Mouse (Mus musculus): Measurements from ENCODE around the gene Hyou1. TPM values are rescaled to one million over a fixed set of nuclear protein-coding genes. Genes with fewer than 3 reads are reported as not detected.
"Not testable (repeated sequence)": the region's sequence is repeated elsewhere in the genome, so short reads cannot be mapped to it uniquely, and the experiment has no call there.

The Hyou1 gene
- 23.2 and 45.2 TPM in 2 replicates for polyA plus RNA-seq (2014; fragmentation: Nextera tagmentation; extraction: Ambion mirVana)

GRCm38 (mm10) chr9:44379054-44379834, at the start of gene Hyou1:
Hyou1 (plus strand) TSS chr9:44379490.
- Histone ChIP-seq H3K9me3 (ENCODE audit: control insufficient read depth, low read length) (no peaks in the 10 kb centered on the region), H3K27me3 (ENCODE audit: control insufficient read depth, insufficient read depth, low read length) (no peaks in the 10 kb centered on the region), H3K27ac (ENCODE audit: low read depth, low read length) (peak within 1 kb of the TSS; percentile 76), H3K4me1 (ENCODE audit: control insufficient read depth, insufficient read depth, low read length) (peaks cover 16% of the 10 kb centered on the region; the same call in 1 of the 2 replicates), H3K4me2 (replicated peaks; ENCODE audit: low read depth, low read length) (peak within 1 kb of the TSS; percentile 76), H3K36me3 (ENCODE audit: control insufficient read depth, insufficient read depth, low read length) (peaks cover 37% of the 10 kb centered on the region), H3K4me3 (ENCODE audit: low read length) (peak within 1 kb of the TSS; percentile 69), H3K9ac (ENCODE audit: low read depth, low read length) (peak within 1 kb of the TSS; percentile 84)
- WGBS, result under 1% methylated on average over 83 of the region's 83 CpGs
- peak; percentile 98 for ATAC-seq (ENCODE audit: low FRiP score, low TSS enrichment)

GRCm38 (mm10) chr9:44330736-44331135, 48.6 kb upstream of the Hyou1 start:
- no peak overlapping the region for H3K4me3 ChIP-seq (ENCODE audit: low read length)
- H3K4me2 ChIP-seq (replicated peaks; ENCODE audit: low read depth, low read length), result no peak overlapping the region
- H3K36me3 ChIP-seq (ENCODE audit: control insufficient read depth, insufficient read depth, low read length), result peaks cover 48% of the 10 kb centered on the region
- 93% methylated on average over 6 of the region's 6 CpGs for whole genome bisulfite sequencing
- ATAC-seq (ENCODE audit: low FRiP score, low TSS enrichment), result no peak
- no peaks in the 10 kb centered on the region for H3K27me3 ChIP-seq (ENCODE audit: control insufficient read depth, insufficient read depth, low read length)
- peaks cover 9% of the 10 kb centered on the region for H3K4me1 ChIP-seq (ENCODE audit: control insufficient read depth, insufficient read depth, low read length)
- no peaks in the 10 kb centered on the region for H3K9me3 ChIP-seq (ENCODE audit: control insufficient read depth, low read length)
- no peak overlapping the region for H3K9ac ChIP-seq (ENCODE audit: low read depth, low read length)
- H3K27ac ChIP-seq (ENCODE audit: low read depth, low read length), result no peak overlapping the region

- no peak for ATAC-seq (ENCODE audit: low FRiP score, low TSS enrichment)
- no peak overlapping the region for H3K4me2 ChIP-seq (replicated peaks; ENCODE audit: low read depth, low read length)
- WGBS, result 96% methylated on average over 13 of the region's 13 CpGs
- H3K9ac ChIP-seq (ENCODE audit: low read depth, low read length), result no peak overlapping the region
- peaks cover 63% of the 10 kb centered on the region for H3K36me3 ChIP-seq (ENCODE audit: control insufficient read depth, insufficient read depth, low read length)
- H3K9me3 ChIP-seq (ENCODE audit: control insufficient read depth, low read length), result no peaks in the 10 kb centered on the region
- H3K27ac ChIP-seq (ENCODE audit: low read depth, low read length), result no peak overlapping the region
- H3K4me3 ChIP-seq (ENCODE audit: low read length), result no peak overlapping the region
- H3K4me1 ChIP-seq (ENCODE audit: control insufficient read depth, insufficient read depth, low read length), result peaks cover 15% of the 10 kb centered on the region
- no peaks in the 10 kb centered on the region for H3K27me3 ChIP-seq (ENCODE audit: control insufficient read depth, insufficient read depth, low read length)
Measured at GRCm38 (mm10) chr9:44332918-44333638, 46.2 kb upstream of the Hyou1 start.

GRCm38 (mm10) chr9:44334396-44335330, 44.6 kb upstream of the Hyou1 start, which contains the start of gene H2afx:
H2afx (plus strand) TSS chr9:44334694.
- Histone ChIP-seq H3K9me3 (ENCODE audit: control insufficient read depth, low read length) (no peaks in the 10 kb centered on the region), H3K27me3 (ENCODE audit: control insufficient read depth, insufficient read depth, low read length) (no peaks in the 10 kb centered on the region), H3K9ac (ENCODE audit: low read depth, low read length) (peak within 1 kb of the TSS; percentile 90), H3K4me1 (ENCODE audit: control insufficient read depth, insufficient read depth, low read length) (peaks cover 14% of the 10 kb centered on the region), H3K36me3 (ENCODE audit: control insufficient read depth, insufficient read depth, low read length) (peaks cover 66% of the 10 kb centered on the region), H3K27ac (ENCODE audit: low read depth, low read length) (peak within 1 kb of the TSS; percentile 88), H3K4me2 (replicated peaks; ENCODE audit: low read depth, low read length) (peak within 1 kb of the TSS; percentile 38), H3K4me3 (ENCODE audit: low read length) (peak within 1 kb of the TSS; percentile 66)
- ATAC-seq (ENCODE audit: low FRiP score, low TSS enrichment), result peak; percentile 95
- under 1% methylated on average over 86 of the region's 91 CpGs for WGBS

- Histone ChIP-seq H3K4me1 (ENCODE audit: control insufficient read depth, insufficient read depth, low read length) (peaks cover 14% of the 10 kb centered on the region), H3K27ac (ENCODE audit: low read depth, low read length) (peak overlapping the region; percentile 88), H3K4me2 (replicated peaks; ENCODE audit: low read depth, low read length) (peak overlapping the region; percentile 38), H3K4me3 (ENCODE audit: low read length) (peak overlapping the region; percentile 66), H3K36me3 (ENCODE audit: control insufficient read depth, insufficient read depth, low read length) (peaks cover 64% of the 10 kb centered on the region), H3K9me3 (ENCODE audit: control insufficient read depth, low read length) (no peaks in the 10 kb centered on the region), H3K9ac (ENCODE audit: low read depth, low read length) (peak overlapping the region; percentile 90), H3K27me3 (ENCODE audit: control insufficient read depth, insufficient read depth, low read length) (no peaks in the 10 kb centered on the region)
- ATAC-seq (ENCODE audit: low FRiP score, low TSS enrichment), result peak; percentile 8
- 0% methylated on average over 48 of the region's 50 CpGs for WGBS
Measured at GRCm38 (mm10) chr9:44335331-44336092, 43.8 kb upstream of the Hyou1 start.

GRCm38 (mm10) chr9:44336093-44336406, 43.2 kb upstream of the Hyou1 start:
- peak overlapping the region; percentile 38 for H3K4me2 ChIP-seq (replicated peaks; ENCODE audit: low read depth, low read length)
- peak overlapping the region; percentile 66 for H3K4me3 ChIP-seq (ENCODE audit: low read length)
- ATAC-seq (ENCODE audit: low FRiP score, low TSS enrichment), result no peak
- peaks cover 64% of the 10 kb centered on the region for H3K36me3 ChIP-seq (ENCODE audit: control insufficient read depth, insufficient read depth, low read length)
- peak overlapping the region; percentile 90 for H3K9ac ChIP-seq (ENCODE audit: low read depth, low read length)
- H3K27me3 ChIP-seq (ENCODE audit: control insufficient read depth, insufficient read depth, low read length), result no peaks in the 10 kb centered on the region
- no peaks in the 10 kb centered on the region for H3K9me3 ChIP-seq (ENCODE audit: control insufficient read depth, low read length)
- 3% methylated on average over 5 of the region's 5 CpGs for WGBS
- no peak overlapping the region for H3K27ac ChIP-seq (ENCODE audit: low read depth, low read length)
- peaks cover 14% of the 10 kb centered on the region for H3K4me1 ChIP-seq (ENCODE audit: control insufficient read depth, insufficient read depth, low read length)

GRCm38 (mm10) chr9:44336513-44336912, 42.8 kb upstream of the Hyou1 start:
- peaks cover 60% of the 10 kb centered on the region for H3K36me3 ChIP-seq (ENCODE audit: control insufficient read depth, insufficient read depth, low read length)
- not testable (repeated sequence) for H3K27me3 ChIP-seq (ENCODE audit: control insufficient read depth, insufficient read depth, low read length); ATAC-seq (ENCODE audit: low FRiP score, low TSS enrichment); H3K9me3 ChIP-seq (ENCODE audit: control insufficient read depth, low read length)
- H3K9ac ChIP-seq (ENCODE audit: low read depth, low read length), result peak overlapping the region; percentile 90
- peaks cover 14% of the 10 kb centered on the region for H3K4me1 ChIP-seq (ENCODE audit: control insufficient read depth, insufficient read depth, low read length)
- WGBS, result 25% methylated on average over 4 of the region's 4 CpGs
- peak overlapping the region; percentile 66 for H3K4me3 ChIP-seq (ENCODE audit: low read length)
- H3K27ac ChIP-seq (ENCODE audit: low read depth, low read length), result peak overlapping the region; percentile 24; the same call in 1 of the 2 replicates
- peak overlapping the region; percentile 38 for H3K4me2 ChIP-seq (replicated peaks; ENCODE audit: low read depth, low read length)

GRCm38 (mm10) chr9:44336964-44337363, 42.3 kb upstream of the Hyou1 start:
- no peak for ATAC-seq (ENCODE audit: low FRiP score, low TSS enrichment)
- H3K9ac ChIP-seq (ENCODE audit: low read depth, low read length), result peak overlapping the region; percentile 90
- peak overlapping the region; percentile 38 for H3K4me2 ChIP-seq (replicated peaks; ENCODE audit: low read depth, low read length)
- WGBS, result 72% methylated on average over 3 of the region's 3 CpGs
- H3K4me1 ChIP-seq (ENCODE audit: control insufficient read depth, insufficient read depth, low read length), result peaks cover 14% of the 10 kb centered on the region
- H3K27me3 ChIP-seq (ENCODE audit: control insufficient read depth, insufficient read depth, low read length), result no peaks in the 10 kb centered on the region
- peaks cover 56% of the 10 kb centered on the region for H3K36me3 ChIP-seq (ENCODE audit: control insufficient read depth, insufficient read depth, low read length)
- H3K27ac ChIP-seq (ENCODE audit: low read depth, low read length), result peak overlapping the region; percentile 24; the same call in 1 of the 2 replicates
- peak overlapping the region; percentile 66 for H3K4me3 ChIP-seq (ENCODE audit: low read length)
- H3K9me3 ChIP-seq (ENCODE audit: control insufficient read depth, low read length), result no peaks in the 10 kb centered on the region

All from kidney, embryonic 14.5 days (tissue).